Mouse (Mus musculus): ENCODE data around the gene Pnpla8.

GRCm38 (mm10) chr12:44241090-44241489, 19.9 kb downstream of the Pnpla8 start:
- TF ChIP-seq CTCF (IDR thresholded peaks at IDR 0.05; ENCODE audit: control insufficient read depth, insufficient read depth, insufficient read length) (no peak), MAX (IDR thresholded peaks at IDR 0.05) (no peak), FOSL1 (IDR thresholded peaks at IDR 0.05; ENCODE audit: insufficient read depth, low read length, poor library complexity, severe bottlenecking) (no peak), MYOG (IDR thresholded peaks at IDR 0.05; ENCODE audit: control insufficient read depth, extremely low read depth, insufficient read length) (no peak), MYOD1 (IDR thresholded peaks at IDR 0.05; ENCODE audit: control insufficient read depth, insufficient read length, low read depth) (no peak), USF1 (IDR thresholded peaks at IDR 0.05; ENCODE audit: low read depth) (no peak), CEBPB (IDR thresholded peaks at IDR 0.05; ENCODE audit: low read depth) (no peak)
